Mouse (Mus musculus) CH12.LX (cell line): ENCODE data around the gene Taf4. TPM values are rescaled to one million over a fixed set of nuclear protein-coding genes. Genes with fewer than 3 reads are reported as not detected.

Experiments
- DNase-seq: peaks from one replicate; pipeline ENCODE4 v3.0.0-alpha.2; 2013; ENCODE audit errors: extremely low read depth
- H3K27ac ChIP-seq: 2 replicates; pipeline ENCODE4 v1.5.1; 2012; ENCODE audit warnings: low read depth, mild to moderate bottlenecking, control low read depth, moderate library complexity; ENCODE audit not compliant: insufficient read depth
- H3K27me3 ChIP-seq: replicated peaks from 2 replicates; pipeline ENCODE3; 2012; ENCODE audit warnings: inconsistent platforms
- H3K36me3 ChIP-seq, 2 experiments: replicated peaks in 1 of 2; 2 replicates each; pipeline versions ENCODE3 to v1.6.1; 2012; ENCODE audit warnings: inconsistent platforms in 1 of 2, low read length in 1 of 2, mild to moderate bottlenecking in 1 of 2, mixed read lengths in 1 of 2, moderate library complexity in 1 of 2; ENCODE audit not compliant: control insufficient read depth in 1 of 2, insufficient read depth in 1 of 2
- H3K4me1 ChIP-seq, 2 experiments: 2 replicates each; pipeline ENCODE4 v1.6.1; 2012; ENCODE audit warnings: inconsistent platforms in 1 of 2, moderate library complexity in 1 of 2; ENCODE audit not compliant: insufficient read depth in 2 of 2, control insufficient read depth in 1 of 2
- H3K4me2 ChIP-seq: 2 replicates; pipeline ENCODE4 v1.6.1; 2012; ENCODE audit warnings: low read depth, mild to moderate bottlenecking, control low read depth; ENCODE audit not compliant: poor library complexity, insufficient read depth, severe bottlenecking
- H3K4me3 ChIP-seq, 3 experiments: fragments of 150-350 bp in 1 of 3; sonication (generic) in 1 of 3; replicated peaks in 1 of 3; 2 replicates each; pipeline versions ENCODE3 to v1.5.1; 2011 to 2012; ENCODE audit warnings: low read depth in 2 of 3, low read length in 2 of 3, mild to moderate bottlenecking in 2 of 3, moderate library complexity in 2 of 3, control low read depth in 1 of 3, improper control_type of control experiment in 1 of 3, inconsistent platforms in 1 of 3, mixed read lengths in 1 of 3; ENCODE audit not compliant: poor library complexity in 1 of 3
- H3K79me2 ChIP-seq: replicated peaks from 2 replicates; pipeline ENCODE4 v1.6.1; 2012; ENCODE audit warnings: mild to moderate bottlenecking, moderate library complexity; ENCODE audit not compliant: control insufficient read depth, poor library complexity, insufficient read depth, severe bottlenecking; ENCODE audit errors: extremely low read depth
- H3K9ac ChIP-seq: 2 replicates; pipeline ENCODE4 v1.6.1; 2012; ENCODE audit warnings: low read depth, mild to moderate bottlenecking, control low read depth, moderate library complexity; ENCODE audit not compliant: insufficient read depth
- H3K9me3 ChIP-seq: replicated peaks from 2 replicates; pipeline ENCODE3; 2012; ENCODE audit warnings: low read length, inconsistent platforms, mixed read lengths
- BHLHE40 ChIP-seq: IDR thresholded peaks from 2 replicates; pipeline ENCODE4 v1.6.1; 2011; ENCODE audit warnings: mild to moderate bottlenecking, low read depth, low read length, improper control_type of control experiment
- E2F4 ChIP-seq: IDR thresholded peaks from 2 replicates; pipeline ENCODE4 v1.6.1; 2011; ENCODE audit warnings: low read depth, low read length, improper control_type of control experiment; ENCODE audit not compliant: insufficient replicate concordance
- ELF1 ChIP-seq: IDR thresholded peaks from 2 replicates; pipeline ENCODE4 v1.6.1; 2014; ENCODE audit warnings: low read depth, mild to moderate bottlenecking, inconsistent platforms, low read length, improper control_type of control experiment
- HCFC1 ChIP-seq: IDR thresholded peaks from 2 replicates; pipeline ENCODE4 v1.6.1; 2012; ENCODE audit warnings: low read depth, mild to moderate bottlenecking, inconsistent platforms, low read length, improper control_type of control experiment
- KAT2A ChIP-seq: IDR thresholded peaks from 2 replicates; pipeline ENCODE4 v1.6.1; 2012; ENCODE audit warnings: low read length, improper control_type of control experiment, inconsistent platforms; ENCODE audit not compliant: insufficient replicate concordance
- MAFK ChIP-seq: IDR thresholded peaks from 2 replicates; pipeline ENCODE4 v1.6.1; 2011; ENCODE audit warnings: low read length, improper control_type of control experiment; ENCODE audit not compliant: insufficient replicate concordance
- MAX ChIP-seq: IDR thresholded peaks from 2 replicates; pipeline ENCODE4 v1.6.1; 2011; ENCODE audit warnings: low read length, improper control_type of control experiment
- MEF2A ChIP-seq: IDR thresholded peaks from 2 replicates; pipeline ENCODE4 v1.6.1; 2014; ENCODE audit warnings: low read depth, mild to moderate bottlenecking, inconsistent platforms, low read length, improper control_type of control experiment, borderline replicate concordance
- MXI1 ChIP-seq: IDR thresholded peaks from 2 replicates; pipeline ENCODE4 v1.6.1; 2011; ENCODE audit warnings: mild to moderate bottlenecking, low read depth, low read length, improper control_type of control experiment
- NELFE ChIP-seq: IDR thresholded peaks from 2 replicates; pipeline ENCODE4 v1.6.1; 2011; ENCODE audit warnings: low read depth, low read length, improper control_type of control experiment
- NRF1 ChIP-seq: IDR thresholded peaks from 2 replicates; pipeline ENCODE4 v1.6.1; 2014; ENCODE audit warnings: low read depth, mild to moderate bottlenecking, inconsistent platforms, low read length, improper control_type of control experiment, moderate library complexity
- POLR2A ChIP-seq: IDR thresholded peaks from 2 replicates; pipeline ENCODE4 v1.6.1; 2011; ENCODE audit warnings: low read depth, mild to moderate bottlenecking, improper control_type of control experiment, low read length
- POLR2AphosphoS2 ChIP-seq: IDR thresholded peaks from 2 replicates; pipeline ENCODE4 v1.6.1; 2011; ENCODE audit warnings: low read depth, low read length, improper control_type of control experiment
- USF2 ChIP-seq: conservative IDR thresholded peaks from 2 replicates; pipeline ENCODE4 v1.6.1; 2011; ENCODE audit warnings: low read depth, low read length, improper control_type of control experiment
- ZMIZ1 ChIP-seq: IDR thresholded peaks from 2 replicates; pipeline ENCODE4 v1.6.1; 2012; ENCODE audit warnings: low read depth, mild to moderate bottlenecking, inconsistent platforms, low read length, improper control_type of control experiment
- ZNF384 ChIP-seq: IDR thresholded peaks from 2 replicates; pipeline ENCODE4 v1.6.1; 2012; ENCODE audit warnings: low read depth, low read length, improper control_type of control experiment, inconsistent platforms
- dilution Hi-C: fragments of 300-500 bp; cut with MboI; formaldehyde crosslinking; loops from 2 replicates; pipeline ENCODE4 v1.14.3; 2020; ENCODE audit warnings: low sequenced_read_pairs; ENCODE audit not compliant: extremely low pct_unique_long_range_greater_than_20kb, extremely low pct_ligation_motif_present
- in situ Hi-C: fragments of 300-500 bp; cut with MboI; formaldehyde crosslinking; loops from 3 replicates; pipeline ENCODE4 v1.14.3; 2019; ENCODE audit warnings: low sequenced_read_pairs, low pct_ligation_motif_present, low pct_unique_long_range_greater_than_20kb, mixed read lengths
- polyA plus RNA-seq: library from polyadenylated mRNA; unstranded; fragments of >175 nt; gene quantifications from 2 replicates; pipeline ENCODE4 v1.2.1, GENCODE M21; 2012; ENCODE audit warnings: low read depth; ENCODE audit not compliant: insufficient read length
- total RNA-seq, 2 experiments: library from RNA; depleted of rRNA; stranded (reverse); fragments of 300-350 nt in 1 of 2; fragments of >200 nt in 1 of 2; gene quantifications; 2 replicates each; pipeline ENCODE4 v1.2.3; 2012 to 2014

The Taf4 gene
- total and polyA plus RNA-seq, 3 experiments, result 3.0 to 14.5 (median 5.5) TPM

DNA sequence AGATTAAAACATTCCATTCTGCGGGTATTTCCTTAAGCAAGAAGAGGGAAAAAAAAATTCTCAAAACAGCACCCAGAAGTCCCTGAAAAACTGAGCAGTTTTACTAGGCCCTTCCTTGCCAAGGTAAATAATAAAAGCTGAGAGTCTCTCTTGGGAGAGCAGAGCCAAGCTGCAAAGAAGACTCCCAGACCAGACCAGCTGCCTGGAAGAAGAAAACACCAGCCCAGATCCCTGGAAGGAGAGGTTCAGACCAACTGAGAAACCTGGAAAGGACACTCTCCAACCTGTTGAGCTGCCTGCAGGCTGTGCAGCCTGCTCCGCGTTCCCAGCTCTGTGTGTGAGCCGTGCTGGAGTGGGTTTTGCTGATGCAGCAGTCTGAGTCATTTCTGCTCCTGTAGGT lies 41.2 kb upstream of the Taf4 start:
- no peaks in the 10 kb centered on the region for H3K9me3 ChIP-seq
- no peak overlapping the region for H3K9ac ChIP-seq
- H3K27me3 ChIP-seq, result peaks cover 83% of the 10 kb centered on the region
- dilution Hi-C loops, result no loop called here
- H3K27ac ChIP-seq, result no peak overlapping the region
- no peak overlapping the region for H3K4me3 ChIP-seq
- H3K36me3 ChIP-seq, result no peaks in the 10 kb centered on the region
- no peak for TF ChIP-seq ZNF384
- no peak for TF ChIP-seq E2F4
- TF ChIP-seq ELF1, result no peak
- no peak for TF ChIP-seq USF2
- TF ChIP-seq HCFC1, result no peak
- TF ChIP-seq MEF2A, result no peak
- TF ChIP-seq, all 38 proteins: peak for 0
- no peak for DNase-seq
- no peaks in the 10 kb centered on the region for H3K79me2 ChIP-seq
- in situ Hi-C loops, result loop anchor here (5.0 kb wide), 1 partner anchor 35 kb away; no protein-coding TSS in a partner anchor
- H3K4me2 ChIP-seq, result no peak overlapping the region
- H3K4me1 ChIP-seq, result no peaks in the 10 kb centered on the region

DNA sequence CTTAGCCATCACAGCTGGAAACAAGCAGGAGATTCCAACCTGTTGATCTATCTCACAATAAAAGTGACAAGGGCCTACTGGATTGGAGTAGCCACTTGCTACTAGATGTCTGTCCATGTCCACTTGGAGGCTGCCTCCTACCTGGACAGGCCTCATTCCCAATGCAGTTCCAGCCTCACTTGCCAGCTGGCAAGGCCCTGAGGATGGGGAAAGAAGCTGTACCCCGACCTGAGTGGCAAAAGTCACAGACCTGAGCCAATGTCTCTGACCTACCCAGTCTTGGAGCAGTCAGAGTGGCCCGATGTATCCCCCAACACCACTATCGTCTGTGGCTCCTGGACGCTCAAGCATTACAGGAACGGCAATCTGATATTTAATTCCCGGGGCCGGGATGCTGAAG lies 37.2 kb upstream of the Taf4 start:
- Histone ChIP-seq H3K36me3 (no peaks in the 10 kb centered on the region), H3K4me2 (no peak overlapping the region), H3K27ac (no peak overlapping the region), H3K9me3 (peaks cover 21% of the 10 kb centered on the region), H3K4me3 (no peak overlapping the region), H3K4me1 (no peaks in the 10 kb centered on the region), H3K79me2 (no peaks in the 10 kb centered on the region), H3K27me3 (peaks cover 52% of the 10 kb centered on the region), H3K9ac (no peak overlapping the region)
- no peak for DNase-seq
- in situ Hi-C loops, result no loop called here
- no peak for TF ChIP-seq MAX
- no peak for TF ChIP-seq BHLHE40
- no peak for TF ChIP-seq POLR2A
- no peak for TF ChIP-seq ZMIZ1
- no peak for TF ChIP-seq MEF2A
- TF ChIP-seq MAFK, result no peak
- TF ChIP-seq KAT2A, result no peak
- no peak for TF ChIP-seq E2F4
- no peak for TF ChIP-seq ELF1
- TF ChIP-seq MXI1, result no peak
- no peak for TF ChIP-seq ZNF384
- no peak for TF ChIP-seq NELFE
- TF ChIP-seq POLR2AphosphoS2, result no peak
- no peak for TF ChIP-seq NRF1
- dilution Hi-C loops, result no loop called here
